8 mouse cellular contexts compared by ENCODE assay signal in the genomic region with DNA sequence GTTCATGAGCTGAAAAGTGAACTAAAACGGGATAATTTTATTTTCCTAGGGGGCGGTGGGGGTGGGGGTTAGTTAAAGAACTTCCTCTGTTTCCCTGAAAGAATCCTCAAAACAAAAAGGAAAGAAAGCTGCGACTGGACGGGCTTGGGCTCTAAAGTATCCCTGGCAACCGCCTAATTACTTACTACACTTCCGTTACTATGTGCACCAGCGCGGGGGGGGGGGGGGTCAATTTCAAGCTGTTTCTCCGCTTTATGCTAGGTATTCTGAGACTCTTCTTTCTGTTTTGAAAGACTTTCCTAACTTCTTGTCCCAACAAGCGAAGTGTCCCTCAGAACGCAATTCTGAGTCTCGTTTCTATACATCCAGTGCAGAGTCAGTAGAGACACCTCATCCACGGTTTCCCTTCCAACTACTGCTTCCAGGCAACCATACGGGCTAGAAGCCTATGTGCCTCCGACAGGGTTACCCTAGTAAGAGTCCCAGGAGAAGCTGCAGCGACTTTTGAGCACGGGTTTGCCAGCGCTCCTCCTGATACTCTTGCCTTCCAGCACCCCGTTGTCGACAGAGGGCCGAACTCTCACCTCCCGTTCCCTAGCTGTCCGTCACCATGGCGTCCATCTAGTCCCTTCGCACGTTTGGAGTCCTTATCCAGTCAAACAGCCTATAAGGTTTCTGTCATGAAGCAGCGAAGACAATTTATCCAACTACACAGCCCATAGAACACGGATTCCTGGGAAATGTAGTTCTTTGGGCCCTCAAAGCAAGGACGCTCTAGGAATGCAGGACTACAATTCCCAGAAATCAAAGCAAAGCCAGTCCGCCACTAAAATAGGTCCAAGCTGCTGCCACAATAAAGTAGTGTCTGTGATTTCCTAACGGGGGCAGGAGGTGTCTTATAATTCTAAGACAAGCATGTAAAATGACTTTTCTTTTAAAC. TPM values are rescaled to one million over a fixed set of nuclear protein-coding genes. Genes with fewer than 3 reads are reported as not detected.
DNase-seq lines count a peak whose midpoint lies in the region; ATAC-seq and TF ChIP-seq lines count a peak whose summit lies in the region.

No protein-coding gene starts in this region.

- peaks cover 4% of the 10 kb centered on the region; the same call in 1 of the 2 replicates for H3K4me1 ChIP-seq in forebrain, postnatal 0 days (ENCODE audit: insufficient read depth)
- 0 out of 2 replicates have a peak, but pooled peaks cover 4% of the 10 kb centered on the region for H3K4me1 ChIP-seq in lung, embryonic 15.5 days

- no peaks in the 10 kb centered on the region for H3K27me3 ChIP-seq in forebrain, postnatal 0 days (ENCODE audit: insufficient read depth, low read length)
- peaks cover 4% of the 10 kb centered on the region; the same call in 1 of the 2 replicates for H3K27me3 ChIP-seq in lung, embryonic 15.5 days

- no peaks in the 10 kb centered on the region for H3K9me3 ChIP-seq in forebrain, postnatal 0 days (ENCODE audit: low read length)
- H3K9me3 ChIP-seq in lung, embryonic 15.5 days = no peaks in the 10 kb centered on the region

- peak overlapping the region; percentile 60 for H3K4me2 ChIP-seq in forebrain, postnatal 0 days (ENCODE audit: low read depth)
- H3K4me2 ChIP-seq in lung, embryonic 15.5 days = peak overlapping the region; percentile 68

- WGBS in forebrain, postnatal 0 days = under 1% methylated on average over 31 of the region's 31 CpGs
- WGBS in lung, embryonic 15.5 days = 2% methylated on average over 31 of the region's 31 CpGs

- peak; percentile 92 for DNase-seq in Muller cell, postnatal 12 days (ENCODE audit: inconsistent ontology term)
- DNase-seq in cerebellum, adult 18-20 months = peak; percentile 83 to 86
- peak; percentile 96 for DNase-seq in forebrain, postnatal 0 days
- peak; percentile 82 for DNase-seq in heart, postnatal 4 days
- DNase-seq in layer of hippocampus, adult 8-10 months (ENCODE audit: low spot score in 2 of 2) = peak; percentile 88 to 94
- DNase-seq in ovary, adult 18-20 months (ENCODE audit: low spot score) = peak; percentile 82
- peak; percentile 67 to 75 for DNase-seq in urinary bladder, postnatal 36 days (ENCODE audit: low spot score in 2 of 2)

- H3K4me3 ChIP-seq in forebrain, postnatal 0 days (ENCODE audit: low read depth, low read length) = peak overlapping the region; percentile 50
- H3K4me3 ChIP-seq in lung, embryonic 15.5 days = peak overlapping the region; percentile 84

- ATAC-seq in forebrain, postnatal 0 days = peak; percentile 99
- ATAC-seq in lung, embryonic 15.5 days (ENCODE audit: borderline replicate concordance, extremely low read depth, low FRiP score, low TSS enrichment) = peak; percentile 99

- H3K27ac ChIP-seq in forebrain, postnatal 0 days (ENCODE audit: low read depth, low read length) = peak overlapping the region; percentile 79
- H3K27ac ChIP-seq in lung, embryonic 15.5 days = peak overlapping the region; percentile 91

- H3K36me3 ChIP-seq in forebrain, postnatal 0 days (ENCODE audit: insufficient read depth) = no peaks in the 10 kb centered on the region
- H3K36me3 ChIP-seq in lung, embryonic 15.5 days = no peaks in the 10 kb centered on the region

- no peak for TF ChIP-seq CTCF in forebrain, postnatal 0 days (IDR thresholded peaks at IDR 0.05; ENCODE audit: low read depth)

- peak overlapping the region; percentile 52 for H3K9ac ChIP-seq in forebrain, postnatal 0 days
- H3K9ac ChIP-seq in lung, embryonic 15.5 days = peak overlapping the region; percentile 57

RNA-seq across cellular contexts. Expression of gene Rag2, which starts 4.0 kb away (rescaled TPM):
- not detected in 2 replicates for total RNA-seq in forebrain, postnatal 0 days (2014; rRNA removed)
- polyA plus RNA-seq in forebrain, postnatal 0 days (2015; fragmentation: Nextera tagmentation; extraction: Ambion mirVana) = not detected in 2 replicates
- total RNA-seq in heart, postnatal 4 days (2021) = not detected
- not detected for total RNA-seq in layer of hippocampus, adult 8-10 months (2022)
- 0.35 and 2.4 TPM in 2 replicates for polyA plus RNA-seq in lung, embryonic 15.5 days (2015; fragmentation: Nextera tagmentation; extraction: Ambion mirVana)

RNA-seq across cellular contexts. Expression of gene Rag1, which starts 20.7 kb away (rescaled TPM):
- total RNA-seq in forebrain, postnatal 0 days (2014; rRNA removed) = 0.23 and 0.43 TPM in 2 replicates
- polyA plus RNA-seq in forebrain, postnatal 0 days (2015; fragmentation: Nextera tagmentation; extraction: Ambion mirVana) = 0.04 and 0.10 TPM in 2 replicates
- total RNA-seq in heart, postnatal 4 days (2021) = under 1 TPM; 0.09 to 0.41 TPM
- under 1 TPM; 0.18 to 0.29 (median 0.25) TPM for total RNA-seq in layer of hippocampus, adult 8-10 months (2022)
- polyA plus RNA-seq in lung, embryonic 15.5 days (2015; fragmentation: Nextera tagmentation; extraction: Ambion mirVana) = 0.59 and 2.9 TPM in 2 replicates

RNA-seq across cellular contexts. Expression of gene B230118H07Rik, which starts 20.8 kb away (rescaled TPM):
- total RNA-seq in forebrain, postnatal 0 days (2014; rRNA removed) = 20.0 and 29.5 TPM in 2 replicates
- polyA plus RNA-seq in forebrain, postnatal 0 days (2015; fragmentation: Nextera tagmentation; extraction: Ambion mirVana) = 52.0 and 61.3 TPM in 2 replicates
- 10 to 100 TPM; 44.8 to 48.7 TPM for total RNA-seq in heart, postnatal 4 days (2021)
- total RNA-seq in layer of hippocampus, adult 8-10 months (2022) = 10 to 100 TPM; 31.8 to 39.8 (median 35.8) TPM
- polyA plus RNA-seq in lung, embryonic 15.5 days (2015; fragmentation: Nextera tagmentation; extraction: Ambion mirVana) = 57.8 and 58.7 TPM in 2 replicates

RNA-seq across cellular contexts. Expression of gene Traf6, which starts 49.7 kb away (rescaled TPM):
- 19.5 and 26.0 TPM in 2 replicates for total RNA-seq in forebrain, postnatal 0 days (2014; rRNA removed)
- 7.4 and 9.8 TPM in 2 replicates for polyA plus RNA-seq in forebrain, postnatal 0 days (2015; fragmentation: Nextera tagmentation; extraction: Ambion mirVana)
- 10 to 100 TPM; 14.3 to 15.0 TPM for total RNA-seq in heart, postnatal 4 days (2021)
- total RNA-seq in layer of hippocampus, adult 8-10 months (2022) = 10 to 100 TPM; 15.4 to 17.1 (median 16.4) TPM
- polyA plus RNA-seq in lung, embryonic 15.5 days (2015; fragmentation: Nextera tagmentation; extraction: Ambion mirVana) = 9.5 and 9.8 TPM in 2 replicates

Comparison
In these comparisons a context has a peak if more than half of its experiments do, and no peak if none do; other contexts are left out.
1. Peak in every context shown above with its lines: DNase-seq, ATAC-seq, H3K4me3 ChIP-seq and H3K27ac ChIP-seq.